Mouse (Mus musculus) layer of hippocampus, adult 11-12 months (tissue): ENCODE data around the gene Fis1.
"Not testable (repeated sequence)": the region's sequence is repeated elsewhere in the genome, so short reads cannot be mapped to it uniquely, and the experiment has no call there.

Source experiments
- DNase-seq: peaks from one replicate; pipeline ENCODE4 v3.0.0; 2022; ENCODE audit warnings: low spot score

Gene Fis1

DNA sequence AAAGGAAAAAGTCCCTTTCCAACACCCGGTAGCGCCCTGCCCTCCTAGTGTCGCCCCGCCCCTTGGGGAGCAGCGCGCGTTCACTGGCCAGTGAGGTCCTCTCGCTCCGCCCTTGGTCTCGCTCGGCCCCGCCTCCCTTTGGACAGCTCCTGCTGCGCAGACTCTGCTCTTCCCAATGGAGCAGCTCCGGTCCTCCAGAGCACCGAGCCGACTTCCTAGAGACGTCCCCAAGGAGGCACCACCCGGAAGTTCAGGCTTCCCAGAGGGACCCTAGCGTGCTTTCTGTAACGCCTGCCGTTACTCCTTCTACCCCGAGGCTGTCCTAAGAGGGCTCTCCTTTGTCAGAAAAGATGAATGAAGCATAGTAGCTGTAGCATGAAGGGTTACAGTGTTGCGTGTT lies at the start of gene Fis1:
Gene Fis1 (plus strand): TSS at position 261 of the 400 bp plus-strand sequence.
- peak; percentile 96 for DNase-seq

DNA sequence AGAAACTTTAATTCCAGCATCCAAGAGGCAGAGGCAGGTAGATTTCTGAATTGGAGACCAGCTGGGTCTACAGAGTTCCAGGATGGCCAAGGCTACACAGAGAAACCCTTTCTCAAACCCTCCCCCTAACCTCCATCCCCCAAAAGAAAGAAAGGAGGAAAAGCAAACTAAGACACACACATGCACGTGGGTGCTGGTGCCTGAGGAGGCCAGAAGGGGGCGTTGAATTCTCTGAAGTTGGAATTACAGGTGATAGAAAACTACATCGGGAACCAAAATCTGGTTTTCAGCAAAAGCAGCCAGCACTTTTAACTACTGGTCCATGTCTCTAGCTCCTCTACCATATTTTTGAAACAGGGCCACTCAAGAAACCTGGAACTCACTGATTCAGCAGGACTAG lies 48.5 kb upstream of the Fis1 start:
- no peak for DNase-seq

DNA sequence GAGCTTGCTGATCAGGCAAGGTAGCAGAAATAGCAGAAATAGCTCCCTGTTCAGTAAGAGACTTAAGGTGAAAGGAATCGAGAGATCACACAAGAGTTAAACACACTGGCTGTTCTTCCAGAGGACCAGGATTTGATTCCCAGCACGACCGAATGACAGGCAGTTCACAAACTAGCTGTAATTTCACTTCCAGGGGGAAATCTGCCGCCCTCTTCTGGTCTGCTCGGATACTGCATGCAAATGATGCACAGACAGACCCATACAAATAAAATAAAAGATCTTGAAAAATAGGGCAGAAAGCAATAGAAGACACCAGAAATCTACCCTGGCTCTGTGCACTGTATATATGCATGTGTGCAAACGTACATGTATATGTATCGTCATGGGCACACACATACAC lies 47.4 kb upstream of the Fis1 start:
- DNase-seq: no peak

DNA sequence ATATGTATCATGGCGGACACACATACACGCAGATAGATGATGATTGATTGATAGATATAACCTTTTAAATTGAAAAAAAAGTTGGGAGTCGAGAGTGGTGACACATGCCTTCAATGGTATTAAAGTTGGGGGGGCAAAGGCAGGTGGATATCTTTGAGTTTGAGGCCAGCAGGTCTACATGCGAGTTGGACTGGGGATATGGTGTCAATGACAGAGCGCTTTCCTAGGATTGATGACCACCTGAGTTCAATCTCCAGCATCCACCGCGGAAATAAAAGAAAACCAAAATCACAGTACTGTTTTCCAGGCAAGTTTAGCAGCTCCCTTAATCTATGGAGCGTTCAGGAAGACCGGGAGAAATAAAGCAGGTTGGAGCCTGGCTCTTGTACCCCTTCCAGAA lies 45.5 kb upstream of the Fis1 start:
- no peak for DNase-seq

DNA sequence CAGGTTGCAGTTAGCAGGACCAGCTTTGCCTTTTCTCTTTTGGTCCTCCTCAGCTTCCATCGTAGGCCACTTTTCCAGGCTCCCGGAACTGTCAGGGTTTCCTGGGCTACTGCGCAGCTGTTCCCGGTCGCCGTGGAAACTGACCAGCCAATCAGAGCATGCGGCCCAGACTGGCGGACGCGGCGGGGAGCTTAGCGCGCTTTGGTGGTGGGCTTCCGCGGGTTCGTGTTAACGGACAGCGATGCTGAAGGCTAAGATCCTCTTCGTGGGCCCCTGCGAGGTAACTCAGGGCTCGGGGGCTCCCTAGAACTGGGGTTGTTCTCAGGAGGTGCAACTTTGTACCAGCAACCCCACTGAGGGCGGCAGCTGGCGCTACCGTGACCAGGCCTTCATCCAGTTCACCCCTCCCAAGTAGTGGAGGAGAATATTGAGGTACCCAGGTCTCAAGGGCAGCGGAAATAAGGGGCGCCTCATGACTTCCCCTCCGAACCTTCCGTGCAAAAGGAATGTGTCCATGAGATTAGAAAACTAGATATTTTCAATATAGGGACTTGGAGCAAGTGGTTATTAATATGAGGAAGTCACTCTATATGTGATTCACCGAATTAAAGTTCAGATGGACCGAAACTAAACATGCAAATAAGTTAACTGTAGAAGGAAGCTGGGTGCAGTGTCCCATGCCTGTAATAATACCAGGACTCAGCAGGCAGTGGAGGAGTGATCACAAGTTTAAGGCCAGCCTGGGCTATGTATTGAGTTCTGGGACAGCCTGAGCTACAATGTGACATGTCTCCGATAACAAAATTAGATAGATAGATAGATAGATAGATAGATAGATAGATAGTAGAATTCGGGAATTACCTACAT lies 44.9 kb upstream of the Fis1 start, which contains the start of gene Ift22:
Gene Ift22 (plus strand): TSS at position 160 of the 867 bp plus-strand sequence.
- peak; percentile 93 for DNase-seq

DNA sequence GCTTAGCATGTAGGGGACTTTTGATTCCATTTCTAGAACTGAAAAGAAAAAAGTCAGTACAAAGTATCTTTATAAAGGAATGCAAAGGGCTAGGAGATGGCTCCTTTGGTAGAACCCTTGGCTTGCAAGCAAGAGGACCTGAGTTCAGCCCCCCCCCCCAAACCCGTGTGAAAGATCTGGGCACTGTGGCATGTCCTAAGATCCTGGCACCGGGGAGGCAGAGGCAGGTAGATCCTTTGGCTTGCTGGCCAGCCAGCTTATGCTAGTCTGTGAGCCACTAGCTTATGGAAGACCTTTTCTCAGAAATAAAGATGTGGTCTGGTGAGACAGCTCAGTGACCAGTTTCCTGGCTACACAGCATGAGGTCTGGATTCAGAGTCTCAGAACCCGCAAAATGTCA lies 38.9 kb upstream of the Fis1 start:
- DNase-seq: no peak

DNA sequence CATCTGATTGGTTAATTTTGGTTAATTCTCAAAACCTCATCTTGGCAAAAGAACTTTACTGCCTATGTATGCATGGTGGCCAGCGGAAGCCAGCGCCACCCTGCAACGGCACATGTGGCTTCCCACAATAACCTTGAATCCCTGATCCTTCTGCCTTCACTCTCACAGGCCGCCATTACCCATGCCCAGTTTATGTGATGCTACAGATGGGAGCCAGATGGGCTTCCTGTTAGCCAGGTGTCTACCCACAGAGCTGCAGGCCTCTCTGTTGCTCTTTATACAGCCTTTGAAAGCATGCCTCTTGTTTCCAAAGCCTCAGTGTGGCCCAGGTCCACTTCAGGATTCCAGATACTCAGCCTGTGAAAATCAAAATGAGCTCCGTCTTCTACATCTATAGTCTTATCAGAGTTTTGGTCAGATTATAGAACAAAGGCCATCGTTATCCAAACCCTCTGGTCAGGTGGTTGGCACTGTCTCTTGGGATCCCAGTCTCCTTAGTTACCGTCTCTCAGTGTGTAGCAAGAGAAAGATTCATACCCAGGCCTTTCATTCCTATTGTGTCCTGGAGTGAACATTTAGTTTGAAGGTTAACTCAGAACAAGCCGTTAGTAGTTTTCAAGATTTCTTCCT lies 35.3 kb upstream of the Fis1 start:
- DNase-seq: no peak

DNA sequence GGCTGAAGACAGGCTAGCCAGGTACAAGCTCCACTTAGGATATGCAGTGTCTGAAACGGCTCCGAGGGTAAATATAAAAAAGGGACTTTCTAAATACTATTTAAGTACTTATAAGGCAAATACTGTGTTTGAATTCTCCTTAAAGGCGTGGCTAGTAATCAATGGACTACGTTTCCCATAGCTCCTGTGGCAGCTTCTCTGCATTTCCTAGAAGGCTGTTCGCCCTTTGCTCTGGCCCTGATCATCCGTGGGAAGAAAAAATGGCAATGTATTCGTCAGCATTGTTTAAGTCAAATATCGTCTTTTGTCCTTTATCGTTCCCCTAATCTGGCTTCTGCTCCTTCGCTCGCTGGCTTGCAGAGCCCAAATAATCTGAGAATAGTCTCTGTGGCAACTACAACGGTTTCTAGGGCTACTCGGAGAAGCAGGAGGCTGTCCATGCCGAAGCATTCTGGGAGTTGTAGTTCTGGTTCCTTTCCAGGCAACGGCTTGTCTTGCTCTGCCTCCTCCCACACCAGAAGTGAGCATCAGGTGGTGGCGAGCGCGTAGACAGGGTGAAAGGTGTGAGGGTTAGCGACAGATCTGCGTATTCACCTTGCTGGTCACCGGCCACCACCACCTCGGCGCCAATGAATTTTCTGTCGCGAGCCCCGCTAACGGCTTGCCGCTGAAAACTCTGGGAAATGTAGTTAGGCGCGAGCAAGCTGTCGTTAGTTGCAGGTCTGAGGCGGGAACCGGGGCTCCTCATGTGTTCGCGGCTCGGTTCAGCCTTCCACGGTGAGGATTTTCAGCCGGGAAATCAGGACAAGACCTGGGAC lies 34.2 kb upstream of the Fis1 start:
- peak; percentile 80 for DNase-seq

DNA sequence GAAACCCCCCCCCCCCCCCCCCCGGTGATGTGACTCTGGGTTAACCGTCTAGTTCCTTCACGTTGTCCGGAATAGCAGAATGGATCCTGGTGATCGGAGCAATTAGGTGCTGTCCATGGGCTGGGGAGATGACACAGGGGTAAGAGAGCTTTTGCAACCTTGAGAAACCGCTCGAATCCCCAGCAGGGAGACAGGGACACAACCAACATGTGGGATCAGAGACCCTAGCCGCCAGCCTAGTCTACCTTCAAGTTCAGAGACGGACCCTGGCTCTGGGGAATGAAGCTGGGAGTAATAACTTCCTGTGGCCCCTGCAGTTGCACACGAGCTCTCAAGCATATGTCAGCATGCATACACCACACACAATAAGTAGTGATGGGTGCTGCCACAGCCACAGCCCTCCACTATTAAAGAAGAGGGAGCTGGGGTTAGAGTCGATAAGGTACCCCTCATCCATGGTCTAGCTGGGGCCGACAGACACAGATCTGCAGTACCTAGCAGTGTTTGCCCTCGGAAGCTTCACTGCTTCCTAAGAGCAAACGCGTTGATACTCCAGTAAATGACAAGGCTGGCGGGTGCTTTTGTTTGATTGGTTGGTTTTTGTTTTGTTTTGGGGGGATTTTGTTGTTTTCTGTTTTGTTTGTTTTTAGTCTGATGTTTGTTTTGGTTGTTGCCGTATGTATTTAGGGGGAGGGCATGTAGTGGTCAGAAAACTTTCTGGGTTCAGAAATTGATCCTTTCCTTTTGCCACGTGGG lies 33.4 kb upstream of the Fis1 start:
- DNase-seq: no peak

DNA sequence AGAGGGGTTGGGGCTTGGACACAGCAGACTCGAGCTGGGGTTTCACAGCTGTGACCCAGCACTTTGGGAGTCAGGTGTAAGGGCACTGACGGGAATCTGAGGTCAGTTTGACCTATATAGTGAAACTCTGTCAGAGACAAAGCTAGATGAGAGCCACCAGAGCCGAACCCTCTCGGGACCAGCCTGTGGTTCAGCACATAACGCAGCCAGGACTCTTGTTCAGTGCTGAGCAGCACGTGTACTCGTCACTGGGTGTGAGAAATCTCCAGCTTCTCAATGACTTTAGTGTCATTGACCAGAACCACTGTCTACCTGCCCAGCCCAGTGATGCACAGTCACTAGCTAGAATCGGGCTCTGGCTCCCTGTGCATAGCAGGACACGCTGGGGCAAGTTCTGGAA lies 30.2 kb upstream of the Fis1 start:
- DNase-seq: no peak

DNA sequence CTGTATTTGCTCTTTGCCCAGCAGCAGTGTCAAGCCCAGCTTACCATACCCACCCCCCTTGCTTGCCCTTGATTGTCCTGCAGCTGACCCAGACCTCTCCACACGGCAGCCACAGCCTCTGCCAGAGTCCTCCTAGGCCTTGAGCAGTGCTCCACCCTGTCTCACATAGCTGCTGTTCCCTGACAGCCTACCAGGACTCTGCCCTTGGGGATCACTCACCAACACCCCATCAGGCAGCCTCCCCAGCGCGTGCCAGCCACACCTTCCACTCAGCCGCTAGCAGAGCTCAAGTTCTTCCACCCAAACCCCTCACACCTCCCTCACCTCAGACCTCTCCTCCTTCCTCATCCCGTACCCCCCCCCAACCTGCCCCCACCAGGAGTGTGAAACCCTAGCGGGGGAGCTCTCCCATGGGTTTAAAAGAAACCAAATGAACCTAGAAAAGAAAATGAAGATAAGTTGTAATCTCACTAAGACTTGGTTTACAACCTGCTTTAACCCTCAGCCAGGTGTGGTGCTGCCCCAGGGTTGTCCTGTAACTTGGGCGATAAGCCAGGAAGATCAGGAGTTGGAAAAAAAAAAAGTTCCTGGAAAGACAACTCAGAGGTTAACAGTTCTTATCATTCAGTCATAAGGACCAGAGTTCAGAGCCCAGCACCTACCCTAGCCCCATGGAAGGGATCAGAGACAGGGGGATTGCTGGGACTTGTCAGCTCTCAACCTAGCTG lies 29.2 kb upstream of the Fis1 start:
- DNase-seq: no peak

DNA sequence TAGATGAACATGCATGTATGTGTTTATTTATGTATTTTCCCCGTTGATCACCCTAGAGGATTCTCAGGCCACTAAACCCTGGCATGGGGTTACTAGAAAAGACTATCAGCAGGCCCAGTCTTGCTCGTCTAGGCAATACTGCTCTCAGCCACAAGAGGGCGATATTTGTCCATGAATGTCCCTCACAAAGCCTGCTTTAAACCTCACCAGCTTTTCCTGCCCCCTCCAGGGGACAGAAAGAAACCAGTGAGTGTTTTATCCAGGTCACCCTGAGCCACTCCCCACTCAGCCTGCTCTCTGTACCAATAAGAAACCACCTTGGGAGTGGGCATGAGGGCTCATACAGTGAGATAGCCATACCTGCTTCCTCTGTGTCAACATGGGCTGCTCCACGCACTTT lies 24.0 kb upstream of the Fis1 start:
- peak; percentile 87 for DNase-seq

DNA sequence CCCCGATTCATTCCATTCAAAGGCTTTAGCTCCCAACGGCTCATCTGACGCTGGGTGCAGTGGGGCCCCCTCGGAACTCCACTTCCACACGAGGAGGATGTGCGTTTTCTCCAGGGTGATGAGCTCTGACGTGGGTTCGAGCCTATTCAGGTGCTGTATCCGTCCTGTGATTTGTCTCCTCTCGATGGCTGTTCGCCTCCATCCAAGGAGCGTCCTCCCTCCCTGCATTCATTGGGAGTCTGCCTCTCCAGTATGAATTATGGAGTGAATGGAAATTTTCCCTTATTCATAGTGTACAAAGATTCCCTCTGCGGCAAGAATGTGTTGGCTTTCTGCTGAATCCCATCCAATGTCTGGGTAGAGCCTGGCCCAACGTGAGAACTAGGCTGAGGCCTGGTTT lies 21.2 kb upstream of the Fis1 start:
- DNase-seq: no peak

DNA sequence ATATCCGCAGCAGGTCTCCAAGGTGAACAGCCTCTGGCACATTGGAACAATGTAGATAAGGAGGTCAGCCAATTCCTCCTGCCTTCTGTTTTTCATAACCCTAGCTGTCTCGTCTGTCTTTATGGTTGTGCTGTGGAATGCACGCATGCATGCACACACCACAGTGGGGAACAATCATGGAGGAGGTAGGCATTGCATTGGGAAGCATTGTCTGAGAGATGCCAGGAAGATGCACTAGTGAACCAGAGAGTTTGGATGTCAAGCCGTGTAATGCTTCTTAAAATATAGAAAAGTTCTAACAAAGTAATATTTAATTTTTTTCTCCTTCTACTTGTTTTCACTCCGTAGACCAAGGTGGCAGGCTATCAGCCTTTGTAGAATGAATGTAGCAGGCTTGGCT lies 20.1 kb upstream of the Fis1 start:
- DNase-seq: no peak

DNA sequence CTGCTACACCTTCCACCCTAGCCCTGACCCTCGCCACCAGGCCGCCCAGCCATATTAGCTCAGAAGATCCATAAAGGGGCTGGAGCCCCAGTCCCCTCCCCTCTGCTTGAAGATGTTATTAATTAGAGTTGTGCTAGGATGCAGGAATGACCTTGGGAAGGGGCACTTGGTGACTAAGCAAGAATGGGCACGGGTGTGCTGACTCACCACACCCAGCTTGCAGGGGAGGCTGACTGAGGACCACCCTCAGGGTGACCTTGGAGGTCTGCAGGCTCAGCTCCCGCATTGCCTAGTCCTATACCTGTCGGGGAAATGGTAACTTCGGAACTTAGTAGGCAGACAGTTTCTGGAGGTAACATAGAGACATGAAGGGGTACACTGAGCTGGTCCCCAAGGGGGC lies 19.1 kb upstream of the Fis1 start:
- no peak for DNase-seq

DNA sequence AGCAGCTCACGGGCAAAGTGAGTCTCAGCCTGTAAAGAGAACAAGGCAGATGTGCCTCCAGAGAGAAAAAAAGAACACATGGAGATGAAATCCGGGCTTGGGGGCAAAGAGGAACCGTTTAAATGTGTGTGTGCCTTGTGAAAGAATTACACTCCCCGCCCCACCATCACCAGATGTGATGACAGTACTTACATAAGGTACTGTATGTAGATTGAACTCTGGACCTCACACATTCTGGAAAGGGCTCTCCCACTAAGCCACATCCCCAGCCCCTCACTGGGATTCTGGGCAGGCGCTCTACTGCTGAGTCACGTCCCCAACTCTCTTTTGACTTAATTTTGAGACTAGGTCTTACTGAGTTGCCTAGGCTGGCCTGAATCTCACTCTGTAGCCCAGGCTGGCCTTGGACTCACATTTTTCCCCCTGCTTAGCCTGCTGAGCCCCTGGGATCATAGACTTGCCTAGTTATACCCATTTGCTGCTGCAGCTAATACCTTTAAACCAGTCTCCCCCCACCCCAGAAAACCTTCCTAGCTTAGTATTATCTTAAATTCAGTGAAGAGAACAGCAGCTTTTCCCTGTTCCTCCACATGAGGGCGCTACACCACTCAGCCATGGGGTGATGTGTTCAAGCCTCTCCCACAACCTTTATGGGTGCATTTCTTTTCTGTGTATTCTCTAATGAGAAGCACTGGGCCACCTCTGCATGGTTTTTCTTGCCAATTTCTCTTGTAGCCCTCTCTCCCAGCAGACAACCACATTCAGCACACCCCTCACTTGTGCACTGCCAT lies 17.0 kb upstream of the Fis1 start:
- DNase-seq: no peak

DNA sequence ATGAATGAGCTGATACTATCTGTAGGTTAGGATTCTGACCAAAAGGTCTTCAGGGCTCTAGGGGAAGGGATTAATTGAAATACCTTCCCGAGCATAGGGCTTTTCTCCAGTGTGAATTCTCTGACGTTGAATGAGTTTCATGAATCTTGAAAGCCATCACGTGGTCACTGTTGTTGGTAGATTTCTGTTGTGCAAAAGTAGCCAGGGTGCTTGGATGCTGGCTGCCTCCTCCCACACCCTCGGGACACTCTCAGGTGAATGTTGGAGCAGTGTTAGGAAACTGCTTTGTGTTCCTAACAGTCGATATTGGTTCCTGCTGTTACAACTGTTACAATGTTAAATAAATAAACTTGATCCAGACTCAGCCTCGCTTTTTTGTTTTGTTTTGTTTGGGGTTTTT lies 16.3 kb upstream of the Fis1 start:
- no peak for DNase-seq

DNA sequence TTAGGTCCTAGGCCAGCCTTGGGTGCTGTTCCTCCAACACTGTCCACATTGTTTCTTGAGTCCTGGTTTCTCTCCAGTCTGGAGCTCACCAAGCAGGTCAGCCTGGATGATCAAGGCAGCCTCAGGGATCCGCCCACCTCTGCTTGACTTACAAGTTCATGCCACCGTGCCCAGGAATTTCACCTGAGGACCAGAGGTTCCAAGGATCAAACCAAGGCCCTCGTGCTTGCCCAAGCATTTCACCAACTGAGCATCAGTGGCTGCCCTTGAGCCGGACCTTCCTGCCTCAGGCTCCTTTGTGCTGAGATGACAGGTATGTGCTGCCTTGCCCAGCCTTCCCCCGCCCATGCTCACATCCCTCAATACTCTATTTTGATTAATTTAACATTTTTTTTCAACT lies 15.5 kb upstream of the Fis1 start:
- no peak for DNase-seq

DNA sequence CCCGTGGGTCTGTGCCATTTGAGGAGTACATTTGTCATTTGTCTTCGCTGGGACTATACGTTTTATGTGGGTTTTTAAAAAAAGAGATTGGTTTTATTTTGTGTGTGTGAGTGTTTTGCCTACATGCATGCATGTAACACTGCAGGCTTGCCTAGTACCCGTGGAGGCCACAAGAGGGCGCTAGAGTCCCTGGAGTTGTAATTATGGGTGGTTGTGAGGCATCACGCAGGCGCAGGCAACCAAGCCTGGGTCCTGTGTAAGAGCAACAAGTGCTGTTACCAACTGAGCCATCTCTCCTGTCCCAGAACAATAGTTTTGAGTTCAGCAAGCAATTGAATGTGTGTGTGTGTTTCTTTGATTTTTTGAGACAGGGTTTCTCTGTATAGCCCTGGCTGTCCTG lies 13.8 kb upstream of the Fis1 start:
- DNase-seq: no peak

DNA sequence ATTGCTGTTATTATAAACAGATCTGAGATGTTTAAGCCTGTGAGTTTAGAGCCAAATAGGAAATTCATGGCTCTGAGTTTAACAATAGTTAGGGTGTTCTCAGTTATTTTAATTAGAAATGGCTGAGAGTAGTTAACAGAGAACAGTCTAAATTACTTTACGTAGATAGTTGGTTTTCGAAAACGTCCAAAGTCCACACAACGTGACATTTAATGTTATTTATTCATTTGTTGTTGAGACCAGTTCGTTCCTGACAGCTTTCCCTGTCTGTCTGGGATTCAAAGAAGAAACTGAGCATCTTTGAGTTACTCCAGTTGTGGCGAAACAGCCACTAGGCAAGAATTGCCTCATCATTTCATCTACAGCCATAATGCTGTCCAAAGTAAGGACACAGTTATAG lies 13.0 kb upstream of the Fis1 start:
- DNase-seq: not testable (repeated sequence)
